Mouse (Mus musculus) hindbrain, postnatal 0 days (tissue): ENCODE results near the gene Gm11939. TPM values are rescaled to one million over a fixed set of nuclear protein-coding genes. Genes with fewer than 3 reads are reported as not detected.

Source experiments
- ATAC-seq: fragments of 200-750 bp; cut with Nextera tagmentation; 2 replicates; pipeline ENCODE4 v1.8.0; 2017; ENCODE audit warnings: mild to moderate bottlenecking, moderate TSS enrichment, moderate library complexity
- DNase-seq: peaks from one replicate; pipeline ENCODE4 v3.0.0-alpha.2; 2015; ENCODE audit warnings: low spot score
- H3K27ac ChIP-seq: fragments of 300-500 bp; sonication (generic); 2 replicates; pipeline ENCODE4 v1.5.1; 2014; ENCODE audit warnings: mild to moderate bottlenecking
- H3K27me3 ChIP-seq: fragments of 300-500 bp; sonication (generic); 2 replicates; pipeline ENCODE4 v1.6.1; 2014; ENCODE audit warnings: low read length, mixed read lengths; ENCODE audit not compliant: insufficient read depth
- H3K36me3 ChIP-seq: fragments of 300-500 bp; sonication (generic); 2 replicates; pipeline ENCODE4 v1.6.1; 2014; ENCODE audit warnings: low read length, mixed read lengths; ENCODE audit not compliant: insufficient read depth
- H3K4me1 ChIP-seq: fragments of 300-500 bp; sonication (generic); 2 replicates; pipeline ENCODE4 v1.6.1; 2014; ENCODE audit warnings: antibody characterized with exemption, low read length, mixed read lengths; ENCODE audit not compliant: insufficient read depth
- H3K4me2 ChIP-seq: fragments of 300-500 bp; sonication (generic); 2 replicates; pipeline ENCODE4 v1.6.1; 2014; ENCODE audit warnings: low read depth, mild to moderate bottlenecking, low read length, moderate library complexity, mixed read lengths
- H3K4me3 ChIP-seq: fragments of 300-500 bp; sonication (generic); 2 replicates; pipeline ENCODE4 v1.5.1; 2014; ENCODE audit warnings: low read length
- H3K9ac ChIP-seq: fragments of 300-500 bp; sonication (generic); replicated peaks from 2 replicates; pipeline ENCODE4 v1.6.1; 2014; ENCODE audit warnings: mild to moderate bottlenecking, low read length, moderate library complexity, mixed read lengths
- H3K9me3 ChIP-seq: fragments of 300-500 bp; sonication (generic); 2 replicates; pipeline ENCODE4 v1.6.1; 2016; ENCODE audit warnings: low read length, mixed read lengths
- CTCF ChIP-seq: IDR thresholded peaks from 2 replicates; pipeline ENCODE4 v1.5.1; 2016; ENCODE audit warnings: antibody characterized with exemption, control low read depth, low read depth
- WGBS: fragments of 180-500 bp; shearing (Covaris S2); extraction: QIAGEN DNeasy Blood & Tissue Kit; methylation state at CpG from one replicate; pipeline ENCODE4 v1.1.7; 2014; 5-methylcytosine and 5-hydroxymethylcytosine counted together
- polyA plus RNA-seq: library from polyadenylated mRNA; unstranded; fragments of >200 nt; fragmentation: Nextera tagmentation; extraction: Ambion mirVana; gene quantifications from 2 replicates; pipeline ENCODE4 v1.2.1, GENCODE M21; 2015
- total RNA-seq: library from RNA; depleted of rRNA; stranded (reverse); fragments of >200 nt; gene quantifications from 2 replicates; pipeline ENCODE4 v1.2.3, GENCODE M21; 2014; rRNA removed

Gm11939 gene
- total and polyA plus RNA-seq, 2 experiments from 2014 or later, result not detected

DNA sequence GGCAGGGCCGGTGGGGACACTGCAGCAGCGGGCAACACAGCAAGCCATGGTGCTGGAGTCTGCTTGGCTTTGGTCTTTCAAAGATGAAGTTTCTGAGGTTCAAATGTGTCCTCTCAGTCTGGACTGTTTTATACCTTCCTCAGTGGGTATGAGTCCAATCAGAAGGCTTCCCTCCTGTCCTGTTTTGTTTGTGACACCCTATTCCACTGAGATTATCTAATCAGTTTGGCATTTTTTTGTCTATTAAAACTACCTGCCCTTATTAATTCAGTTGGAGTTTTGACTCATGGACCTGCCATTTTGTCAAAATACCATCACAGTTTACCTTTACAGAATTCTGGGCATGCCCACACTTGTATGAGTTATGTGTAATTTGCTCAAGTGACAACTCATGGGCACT is 2.5 kb downstream of the Gm11939 start, which contains the start of gene Krtap3-2:
Gene Krtap3-2, minus strand, starts transcription at position 101 of the 400 bp plus-strand sequence.
- H3K9me3 ChIP-seq, result no peaks in the 10 kb centered on the region
- H3K4me2 ChIP-seq, result no peak within 1 kb of the TSS
- H3K4me1 ChIP-seq, result no peaks in the 10 kb centered on the region
- H3K27me3 ChIP-seq, result no peaks in the 10 kb centered on the region
- no peak within 1 kb of the TSS for H3K4me3 ChIP-seq
- no peak for DNase-seq
- TF ChIP-seq CTCF, result no peak
- ATAC-seq, result no peak
- no peak within 1 kb of the TSS for H3K9ac ChIP-seq
- 77% methylated on average over 2 of the region's 2 CpGs for WGBS
- no peaks in the 10 kb centered on the region for H3K36me3 ChIP-seq
- no peak within 1 kb of the TSS for H3K27ac ChIP-seq

DNA sequence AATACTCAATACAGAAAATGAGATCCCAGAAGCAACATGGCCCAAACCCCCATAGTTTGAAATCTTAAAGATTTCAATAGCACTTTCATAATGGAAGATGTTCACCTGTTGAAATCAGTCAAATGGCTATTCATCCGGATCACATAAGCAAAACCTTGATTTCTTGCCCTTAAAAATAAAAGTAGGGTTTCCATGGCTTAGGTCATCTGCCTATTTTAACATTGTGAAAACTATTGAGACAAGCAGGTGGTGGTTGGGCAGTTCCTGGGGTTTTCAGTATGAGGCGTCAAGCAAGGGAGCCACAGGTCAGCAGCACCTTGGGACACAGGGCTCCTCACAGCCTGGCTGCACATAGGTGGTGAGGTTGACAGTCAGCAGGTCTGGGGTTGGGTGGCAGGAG is 3.1 kb downstream of the Gm11939 start:
- H3K36me3 ChIP-seq, result no peaks in the 10 kb centered on the region
- no peak overlapping the region for H3K27ac ChIP-seq
- no peaks in the 10 kb centered on the region for H3K9me3 ChIP-seq
- WGBS, result 89% methylated on average over 2 of the region's 2 CpGs
- H3K4me1 ChIP-seq, result no peaks in the 10 kb centered on the region
- ATAC-seq, result no peak
- no peak overlapping the region for H3K4me3 ChIP-seq
- H3K4me2 ChIP-seq, result no peak overlapping the region
- H3K9ac ChIP-seq, result no peak overlapping the region
- DNase-seq, result no peak
- H3K27me3 ChIP-seq, result no peaks in the 10 kb centered on the region
- TF ChIP-seq CTCF, result no peak

DNA sequence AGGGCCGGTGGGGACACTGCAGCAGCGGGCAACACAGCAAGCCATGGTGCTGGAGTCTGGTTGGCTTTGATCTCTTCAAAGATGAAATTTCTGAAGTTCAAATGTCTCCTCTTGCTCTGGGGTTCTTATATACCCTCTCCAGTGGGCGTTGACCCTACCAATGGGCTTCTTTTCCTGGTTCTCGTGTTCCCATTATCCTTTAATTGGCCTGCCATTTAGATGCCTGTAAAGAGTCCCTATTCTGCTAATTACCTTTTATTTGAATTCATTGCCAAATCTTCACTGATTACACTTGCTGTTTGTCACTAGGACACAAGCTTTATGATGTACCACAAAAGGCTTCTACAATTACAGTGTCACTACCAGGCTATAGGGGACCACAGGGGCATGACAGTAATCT is 8.5 kb downstream of the Gm11939 start, which contains the start of gene Krtap3-3:
Gene Krtap3-3, minus strand, starts transcription at position 101 of the 400 bp plus-strand sequence.
- ATAC-seq (no peak), DNase-seq (no peak)
- Histone ChIP-seq H3K27me3 (no peaks in the 10 kb centered on the region), H3K9ac (no peak within 1 kb of the TSS), H3K4me2 (no peak within 1 kb of the TSS), H3K4me3 (no peak within 1 kb of the TSS), H3K27ac (no peak within 1 kb of the TSS), H3K36me3 (no peaks in the 10 kb centered on the region), H3K9me3 (no peaks in the 10 kb centered on the region), H3K4me1 (no peaks in the 10 kb centered on the region)
- WGBS, result 75% methylated on average over 4 of the region's 4 CpGs
- no peak for TF ChIP-seq CTCF

DNA sequence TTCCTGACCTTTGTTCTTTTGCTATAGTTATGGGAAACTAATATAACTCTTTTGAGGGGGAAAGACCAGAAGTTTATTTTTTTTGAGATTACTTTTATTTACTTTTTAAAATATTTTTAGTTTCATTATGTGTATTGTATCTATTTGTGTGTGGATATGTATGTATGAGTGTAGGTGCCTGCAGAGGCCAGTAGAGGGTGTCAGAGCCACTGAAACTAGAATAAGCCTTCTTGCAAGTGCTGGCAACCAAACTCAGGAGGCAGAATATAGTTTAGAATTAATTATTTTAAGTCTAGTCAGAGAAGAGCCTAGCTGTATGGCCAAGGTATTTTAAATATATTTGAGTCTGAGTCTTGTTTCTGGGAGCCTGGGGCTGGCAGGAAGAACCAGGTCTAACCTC is 11.4 kb downstream of the Gm11939 start:
- Histone ChIP-seq H3K4me2 (no peak overlapping the region), H3K4me1 (no peaks in the 10 kb centered on the region), H3K4me3 (no peak overlapping the region), H3K27ac (no peak overlapping the region), H3K9me3 (no peaks in the 10 kb centered on the region), H3K9ac (no peak overlapping the region), H3K36me3 (no peaks in the 10 kb centered on the region), H3K27me3 (no peaks in the 10 kb centered on the region)
- DNase-seq, result no peak
- ATAC-seq, result no peak
- TF ChIP-seq CTCF, result no peak

DNA sequence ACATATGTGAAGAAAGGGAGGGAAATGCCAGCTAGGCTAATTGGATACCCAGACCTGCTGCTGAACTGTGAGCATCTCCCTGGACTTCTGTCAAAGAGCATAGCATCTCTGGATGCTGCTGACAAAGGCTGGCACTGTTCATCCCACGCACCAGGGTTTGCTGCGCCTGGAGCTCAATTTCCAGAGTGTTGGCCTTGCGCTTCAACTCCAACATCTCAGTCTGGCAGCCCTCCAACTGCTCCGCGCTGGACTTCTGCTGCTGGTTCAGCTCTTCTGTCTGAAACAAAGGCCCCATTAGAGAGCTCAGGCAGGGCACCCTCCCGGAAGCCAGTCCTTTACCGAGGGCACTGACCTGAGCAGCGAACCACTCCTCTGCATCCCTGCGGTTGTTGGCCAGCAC is 19.5 kb downstream of the Gm11939 start:
- Histone ChIP-seq H3K4me3 (no peak overlapping the region), H3K36me3 (no peaks in the 10 kb centered on the region), H3K4me2 (peak overlapping the region; percentile 39), H3K9ac (no peak overlapping the region), H3K27me3 (no peaks in the 10 kb centered on the region), H3K27ac (no peak overlapping the region), H3K9me3 (no peaks in the 10 kb centered on the region), H3K4me1 (peaks cover 4% of the 10 kb centered on the region; the same call in 1 of the 2 replicates)
- TF ChIP-seq CTCF, result no peak
- DNase-seq (peak; percentile 83), ATAC-seq (peak; percentile 61; the same call in 1 of the 2 replicates)
- 33% methylated on average over 9 of the region's 9 CpGs for WGBS

DNA sequence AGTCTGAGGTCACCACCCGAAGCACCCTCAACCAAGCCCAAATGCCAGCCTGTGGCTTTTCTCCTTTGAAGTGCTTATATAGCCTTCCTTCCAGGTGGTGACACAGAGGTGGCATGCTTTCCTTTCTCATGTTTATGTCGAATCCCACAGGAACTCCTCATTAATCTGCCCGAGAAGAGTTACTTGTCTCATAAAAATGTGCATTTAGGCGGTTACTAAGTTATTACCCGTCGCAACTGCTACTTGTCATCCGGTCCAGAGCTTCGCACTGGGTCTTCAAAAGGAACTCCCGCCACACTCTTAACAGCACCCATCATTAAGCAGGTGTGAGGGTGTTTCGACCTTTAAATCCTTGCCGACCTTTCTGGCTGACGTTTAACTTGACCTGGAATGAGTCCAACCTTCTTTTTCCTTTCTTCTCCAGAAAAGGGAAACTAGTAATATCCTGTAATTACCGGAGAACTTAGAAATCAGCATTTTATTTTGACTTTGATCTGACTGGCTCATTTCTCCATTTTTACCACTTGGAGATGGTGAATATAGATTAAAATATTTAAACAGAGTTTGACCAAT is 37.9 kb downstream of the Gm11939 start, which contains the start of gene Krt39:
Gene Krt39, minus strand, starts transcription at position 51 of the 573 bp plus-strand sequence.
- Histone ChIP-seq H3K4me3 (no peak within 1 kb of the TSS), H3K27me3 (no peaks in the 10 kb centered on the region), H3K27ac (no peak within 1 kb of the TSS), H3K4me1 (no peaks in the 10 kb centered on the region), H3K36me3 (no peaks in the 10 kb centered on the region), H3K4me2 (no peak within 1 kb of the TSS), H3K9ac (no peak within 1 kb of the TSS), H3K9me3 (no peaks in the 10 kb centered on the region)
- 85% methylated on average over 13 of the region's 13 CpGs for WGBS
- DNase-seq, result no peak
- TF ChIP-seq CTCF, result no peak
- ATAC-seq, result no peak

DNA sequence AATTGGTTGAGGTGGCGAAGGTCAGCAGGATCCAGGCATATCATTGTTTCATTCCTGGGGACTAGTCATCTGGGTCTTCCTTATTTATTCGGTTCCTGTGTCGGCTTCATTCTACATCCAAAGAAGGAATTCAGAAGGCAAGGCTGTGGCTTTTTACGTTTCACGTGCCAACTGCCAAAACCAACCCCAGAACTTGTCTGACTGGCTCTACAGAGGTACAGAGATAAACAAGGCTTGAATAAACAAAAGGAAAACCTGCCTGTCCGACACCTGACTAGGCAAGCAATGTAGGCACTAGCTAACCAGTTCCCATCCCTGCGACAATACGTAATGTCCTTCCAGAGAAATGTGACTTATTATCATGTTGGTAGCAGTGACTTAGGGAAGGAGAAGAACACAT is 45.2 kb downstream of the Gm11939 start:
- no peaks in the 10 kb centered on the region for H3K9me3 ChIP-seq
- no peak overlapping the region for H3K9ac ChIP-seq
- H3K27ac ChIP-seq, result no peak overlapping the region
- no peak overlapping the region for H3K4me2 ChIP-seq
- DNase-seq, result no peak
- no peak for ATAC-seq
- H3K4me1 ChIP-seq, result no peaks in the 10 kb centered on the region
- TF ChIP-seq CTCF, result no peak
- H3K27me3 ChIP-seq, result no peaks in the 10 kb centered on the region
- H3K36me3 ChIP-seq, result no peaks in the 10 kb centered on the region
- WGBS, result 89% methylated on average over 8 of the region's 8 CpGs
- no peak overlapping the region for H3K4me3 ChIP-seq

Other genes starting within 250 kb of the Gm11939 start
Only the 30 nearest of the 35 such genes appear.
- gene Krt26, start 221.5 kb downstream of the Gm11939 start, total RNA-seq, result 0.50 and 0.99 TPM in 2 replicates
- gene Krt26, start 221.5 kb downstream of the Gm11939 start, polyA plus RNA-seq, result 0.50 and 0.79 TPM in 2 replicates
- gene Krt27, start 208.4 kb downstream of the Gm11939 start, total RNA-seq, result 0.40 and 0.89 TPM in 2 replicates
- gene Krt27, start 208.4 kb downstream of the Gm11939 start, polyA plus RNA-seq, result 0.34 and 0.35 TPM in 2 replicates
- gene Krt28, start 184.6 kb downstream of the Gm11939 start, total RNA-seq, result 0.05 and 0.75 TPM in 2 replicates
- 0.58 and 0.67 TPM in 2 replicates for gene Krt28, start 184.6 kb downstream of the Gm11939 start, polyA plus RNA-seq
- 1.7 and 1.9 TPM in 2 replicates for gene Krt10, start 170.1 kb downstream of the Gm11939 start, total RNA-seq
- 40.4 and 45.1 TPM in 2 replicates for gene Krt10, start 170.1 kb downstream of the Gm11939 start, polyA plus RNA-seq
- gene Krt12, start 137.2 kb downstream of the Gm11939 start, total RNA-seq, result 0.68 TPM in 2 replicates
- gene Krt12, start 137.2 kb downstream of the Gm11939 start, polyA plus RNA-seq, result 0.50 and 0.53 TPM in 2 replicates
- gene Krt20, start 121.3 kb downstream of the Gm11939 start, total RNA-seq, result 0.18 TPM in 1 of 2 replicates, not detected in the other
- 0.11 and 0.24 TPM in 2 replicates for gene Krt20, start 121.3 kb downstream of the Gm11939 start, polyA plus RNA-seq
- gene Krt23, start 66.3 kb downstream of the Gm11939 start, total RNA-seq, result not detected in 2 replicates
- 0.40 and 0.41 TPM in 2 replicates for gene Krt23, start 66.3 kb downstream of the Gm11939 start, polyA plus RNA-seq
- not detected in 2 replicates for gene Krt39, start 38.1 kb downstream of the Gm11939 start, total RNA-seq
- not detected in 2 replicates for gene Krt39, start 38.1 kb downstream of the Gm11939 start, polyA plus RNA-seq
- not detected in 2 replicates for gene Krt40, start 16.3 kb downstream of the Gm11939 start, total RNA-seq
- gene Krt40, start 16.3 kb downstream of the Gm11939 start, polyA plus RNA-seq, result not detected in 2 replicates
- gene Krtap3-3, start 8.6 kb downstream of the Gm11939 start, total RNA-seq, result not detected in 2 replicates
- not detected in 2 replicates for gene Krtap3-3, start 8.6 kb downstream of the Gm11939 start, polyA plus RNA-seq
- not detected in 2 replicates for gene Krtap3-2, start 2.6 kb downstream of the Gm11939 start, total RNA-seq
- gene Krtap3-2, start 2.6 kb downstream of the Gm11939 start, polyA plus RNA-seq, result not detected in 2 replicates
- gene Krtap3-1, start 7.2 kb upstream of the Gm11939 start, total RNA-seq, result not detected in 2 replicates
- gene Krtap3-1, start 7.2 kb upstream of the Gm11939 start, polyA plus RNA-seq, result not detected in 2 replicates
- not detected in 2 replicates for gene Krtap1-5, start 21.6 kb upstream of the Gm11939 start, total RNA-seq
- gene Krtap1-5, start 21.6 kb upstream of the Gm11939 start, polyA plus RNA-seq, result not detected in 2 replicates
- gene Krtap1-4, start 24.2 kb upstream of the Gm11939 start, total RNA-seq, result not detected in 2 replicates
- gene Krtap1-4, start 24.2 kb upstream of the Gm11939 start, polyA plus RNA-seq, result not detected in 2 replicates
- not detected in 2 replicates for gene Krtap1-3, start 31.9 kb upstream of the Gm11939 start, total RNA-seq
- not detected in 2 replicates for gene Krtap1-3, start 31.9 kb upstream of the Gm11939 start, polyA plus RNA-seq
- not detected in 2 replicates for gene Krtap9-3, start 38.6 kb upstream of the Gm11939 start, total RNA-seq
- gene Krtap9-3, start 38.6 kb upstream of the Gm11939 start, polyA plus RNA-seq, result not detected in 2 replicates
- not detected in 2 replicates for gene Gm11938, start 43.8 kb upstream of the Gm11939 start, total RNA-seq
- gene Gm11938, start 43.8 kb upstream of the Gm11939 start, polyA plus RNA-seq, result not detected in 2 replicates
- gene Gm11937, start 50.7 kb upstream of the Gm11939 start, total RNA-seq, result not detected in 2 replicates
- not detected in 2 replicates for gene Gm11937, start 50.7 kb upstream of the Gm11939 start, polyA plus RNA-seq
- 2.8 TPM in 1 of 2 replicates, not detected in the other for gene Krtap2-4, start 55.4 kb upstream of the Gm11939 start, total RNA-seq
- gene Krtap2-4, start 55.4 kb upstream of the Gm11939 start, polyA plus RNA-seq, result not detected in 2 replicates
- not detected in 2 replicates for gene Gm11562, start 61.0 kb upstream of the Gm11939 start, total RNA-seq
- not detected in 2 replicates for gene Gm11562, start 61.0 kb upstream of the Gm11939 start, polyA plus RNA-seq
- gene Krtap4-1, start 68.8 kb upstream of the Gm11939 start, total RNA-seq, result not detected in 2 replicates
- gene Krtap4-1, start 68.8 kb upstream of the Gm11939 start, polyA plus RNA-seq, result not detected in 2 replicates
- gene Krtap4-2, start 75.6 kb upstream of the Gm11939 start, total RNA-seq, result not detected in 2 replicates
- not detected in 2 replicates for gene Krtap4-2, start 75.6 kb upstream of the Gm11939 start, polyA plus RNA-seq
- gene Krtap4-7, start 84.6 kb upstream of the Gm11939 start, total RNA-seq, result not detected in 2 replicates
- not detected in 2 replicates for gene Krtap4-7, start 84.6 kb upstream of the Gm11939 start, polyA plus RNA-seq
- not detected in 2 replicates for gene Gm11555, start 90.8 kb upstream of the Gm11939 start, total RNA-seq
- not detected in 2 replicates for gene Gm11555, start 90.8 kb upstream of the Gm11939 start, polyA plus RNA-seq
- gene Gm11563, start 99.5 kb upstream of the Gm11939 start, total RNA-seq, result not detected in 2 replicates
- gene Gm11563, start 99.5 kb upstream of the Gm11939 start, polyA plus RNA-seq, result not detected in 2 replicates
- not detected in 2 replicates for gene Krtap4-6, start 106.5 kb upstream of the Gm11939 start, total RNA-seq
- not detected in 2 replicates for gene Krtap4-6, start 106.5 kb upstream of the Gm11939 start, polyA plus RNA-seq
- gene Gm14190, start 131.3 kb upstream of the Gm11939 start, total RNA-seq, result not detected in 2 replicates
- not detected in 2 replicates for gene Gm14190, start 131.3 kb upstream of the Gm11939 start, polyA plus RNA-seq
- not detected in 2 replicates for gene Gm14180, start 174.8 kb upstream of the Gm11939 start, total RNA-seq
- not detected in 2 replicates for gene Gm14180, start 174.8 kb upstream of the Gm11939 start, polyA plus RNA-seq
- not detected in 2 replicates for gene Gm11595, start 213.4 kb upstream of the Gm11939 start, total RNA-seq
- gene Gm11595, start 213.4 kb upstream of the Gm11939 start, polyA plus RNA-seq, result not detected in 2 replicates
- not detected in 2 replicates for gene Krtap4-8, start 221.2 kb upstream of the Gm11939 start, total RNA-seq
- not detected in 2 replicates for gene Krtap4-8, start 221.2 kb upstream of the Gm11939 start, polyA plus RNA-seq